Mouse (Mus musculus): ENCODE measurements at regions not wholly inside any gene's neighbourhood (a gene's known extent, or its start where the extent isn't known, plus 50 kb on each side); places are given as distances from the start of the nearest gene placed in this dataset.

- no peak for DNase-seq
Measured at GRCm38 (mm10) chr4:70844742-70845141, 309.9 kb upstream of the Megf9 start.

DNA sequence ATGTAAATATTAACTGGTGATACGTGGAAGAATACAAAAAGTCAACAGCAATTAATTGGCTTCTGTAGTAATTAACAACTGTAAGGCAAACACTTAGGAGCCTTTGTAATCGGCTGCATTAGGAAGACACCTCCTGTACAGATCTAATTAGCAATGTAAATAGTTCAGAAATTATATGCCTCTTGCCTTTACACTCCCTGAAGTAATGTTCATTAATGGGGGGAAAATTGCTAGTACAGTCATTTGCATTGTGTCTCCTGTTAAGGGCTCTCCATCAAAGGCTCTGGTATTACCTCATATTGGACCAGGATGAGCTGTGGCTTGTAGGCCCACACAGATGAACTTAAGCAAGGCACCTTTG is 276.1 kb upstream of the Megf9 start:
- DNase-seq, result no peak

GRCm38 (mm10) chr4:70810311-70810955 is 275.6 kb upstream of the Megf9 start:
- no peak for DNase-seq

DNA sequence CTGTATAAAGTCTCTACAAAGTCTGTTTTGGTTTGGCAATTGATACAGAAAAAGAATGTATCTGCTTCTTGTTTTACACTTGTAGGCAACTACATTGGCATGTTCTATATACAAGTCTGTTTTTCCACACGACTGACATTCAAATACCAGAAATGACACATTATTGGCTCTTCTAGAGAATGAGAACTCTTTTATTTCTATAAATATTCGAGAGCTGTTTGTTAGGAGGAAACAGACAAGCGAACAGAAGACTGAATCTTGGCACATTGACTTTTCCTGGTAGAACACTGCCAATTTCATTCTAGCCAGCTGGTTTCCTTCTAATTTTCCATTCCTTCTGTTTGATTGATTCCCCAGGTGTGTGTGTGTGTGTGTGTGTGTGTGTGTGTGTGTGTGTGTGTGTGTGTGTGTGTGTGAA is 270.1 kb upstream of the Megf9 start:
- DNase-seq, result no peak

GRCm38 (mm10) chr4:70798483-70798882 is 263.7 kb upstream of the Megf9 start:
- no peak for DNase-seq

- no peak for DNase-seq
Measured at GRCm38 (mm10) chr4:70797935-70798334, 263.1 kb upstream of the Megf9 start.

GRCm38 (mm10) chr4:70783487-70783886 is 248.7 kb upstream of the Megf9 start:
- no peak for DNase-seq

DNA sequence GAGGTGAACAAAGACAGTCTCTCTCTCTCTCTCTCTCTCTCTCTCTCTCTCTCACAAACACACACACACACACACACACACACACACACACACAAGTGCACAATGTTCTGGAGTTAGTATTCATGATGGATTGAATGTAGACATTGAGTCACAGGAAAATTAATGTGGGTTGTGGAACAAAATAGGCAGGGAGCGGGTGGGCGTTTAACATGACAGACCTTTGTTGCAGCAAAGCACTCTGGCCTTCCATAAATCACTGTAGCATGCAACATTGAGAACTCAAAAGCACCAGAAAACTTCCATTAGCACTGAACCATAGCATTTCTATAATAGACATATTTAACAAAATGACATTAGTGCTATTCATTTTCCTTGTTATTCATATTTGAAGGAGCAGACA is 246.8 kb upstream of the Megf9 start:
- no peak for DNase-seq

GRCm38 (mm10) chr4:70776273-70776672 is 241.5 kb upstream of the Megf9 start:
- no peak for DNase-seq

GRCm38 (mm10) chr4:70743425-70743824 is 208.6 kb upstream of the Megf9 start:
- no peak for DNase-seq

DNA sequence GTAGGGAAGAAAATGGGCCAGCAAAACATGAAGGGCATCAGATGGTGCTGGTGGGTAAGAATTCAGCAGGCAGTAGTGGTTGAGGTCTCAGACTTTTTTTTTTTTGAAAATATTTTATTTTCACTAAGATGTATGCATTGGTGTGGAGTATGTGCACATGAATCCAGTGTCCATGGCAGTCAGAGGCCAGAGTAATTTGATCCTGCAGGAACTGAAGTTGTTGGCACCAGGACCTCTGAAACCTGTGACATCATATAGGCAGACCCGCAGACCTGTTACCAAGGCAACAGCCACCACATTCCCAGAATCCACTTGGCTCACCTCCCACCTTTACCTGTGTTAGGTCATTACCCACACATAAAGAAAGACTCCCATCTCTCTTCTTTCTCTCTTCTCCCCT is 207.2 kb upstream of the Megf9 start:
- no peak for DNase-seq

GRCm38 (mm10) chr4:70741121-70741520 is 206.3 kb upstream of the Megf9 start:
- no peak for DNase-seq

- peak; percentile 24 to 55 for DNase-seq
Measured at GRCm38 (mm10) chr4:70709126-70709689, 174.4 kb upstream of the Megf9 start.

- no peak for DNase-seq
Measured at GRCm38 (mm10) chr4:70705128-70705752, 170.4 kb upstream of the Megf9 start.

GRCm38 (mm10) chr4:70700894-70701293 is 166.1 kb upstream of the Megf9 start:
- DNase-seq, result no peak

- DNase-seq, result peak in 1 of 2 experiments; percentile 1
Measured at GRCm38 (mm10) chr4:70664181-70664580, 129.4 kb upstream of the Megf9 start.

- DNase-seq, result peak; percentile 1 to 17
Measured at GRCm38 (mm10) chr4:70621431-70621837, 86.6 kb upstream of the Megf9 start.

GRCm38 (mm10) chr4:70619636-70620287 is 85.0 kb upstream of the Megf9 start:
- DNase-seq, result no peak

DNA sequence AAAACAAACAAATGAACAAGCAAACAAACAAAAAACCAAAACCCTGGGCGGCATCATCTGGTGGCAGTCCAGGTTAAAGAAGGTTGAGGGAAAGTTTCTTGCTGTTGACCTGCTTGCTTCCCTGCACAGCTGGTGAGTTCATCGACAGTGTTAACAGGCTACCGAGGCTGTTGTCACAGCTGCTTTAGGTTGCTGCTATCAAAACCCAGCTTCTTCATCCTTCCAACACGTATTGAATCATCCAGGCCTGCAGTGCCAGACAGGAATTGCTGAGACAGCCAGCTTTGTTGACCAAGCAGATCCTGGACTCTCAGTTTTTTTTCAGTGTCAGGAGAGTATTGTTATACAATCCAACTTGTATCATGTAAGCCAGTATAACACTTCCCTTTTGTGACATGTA is 81.0 kb upstream of the Megf9 start:
- no peak for DNase-seq

DNA sequence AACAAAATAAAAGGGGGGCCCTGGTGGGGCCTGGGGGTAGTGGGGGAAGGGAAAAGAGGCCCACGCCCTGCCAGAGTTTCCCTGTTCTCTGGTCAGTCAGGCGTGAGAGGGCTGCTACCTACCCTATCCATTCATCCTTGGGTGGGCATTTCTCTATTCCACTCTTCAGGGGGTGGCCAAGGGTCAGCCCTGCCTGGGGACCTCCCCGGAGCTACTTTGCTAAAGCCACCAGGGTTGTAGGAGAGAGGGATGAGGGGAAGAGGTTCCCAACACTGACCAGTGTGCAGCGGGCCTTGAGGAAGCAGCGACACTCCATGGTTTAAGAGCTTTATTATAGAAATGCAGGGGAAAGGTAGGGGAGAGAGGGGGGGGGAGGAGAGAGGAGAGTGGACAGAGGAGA is 79.6 kb upstream of the Megf9 start:
- no peak for DNase-seq

DNA sequence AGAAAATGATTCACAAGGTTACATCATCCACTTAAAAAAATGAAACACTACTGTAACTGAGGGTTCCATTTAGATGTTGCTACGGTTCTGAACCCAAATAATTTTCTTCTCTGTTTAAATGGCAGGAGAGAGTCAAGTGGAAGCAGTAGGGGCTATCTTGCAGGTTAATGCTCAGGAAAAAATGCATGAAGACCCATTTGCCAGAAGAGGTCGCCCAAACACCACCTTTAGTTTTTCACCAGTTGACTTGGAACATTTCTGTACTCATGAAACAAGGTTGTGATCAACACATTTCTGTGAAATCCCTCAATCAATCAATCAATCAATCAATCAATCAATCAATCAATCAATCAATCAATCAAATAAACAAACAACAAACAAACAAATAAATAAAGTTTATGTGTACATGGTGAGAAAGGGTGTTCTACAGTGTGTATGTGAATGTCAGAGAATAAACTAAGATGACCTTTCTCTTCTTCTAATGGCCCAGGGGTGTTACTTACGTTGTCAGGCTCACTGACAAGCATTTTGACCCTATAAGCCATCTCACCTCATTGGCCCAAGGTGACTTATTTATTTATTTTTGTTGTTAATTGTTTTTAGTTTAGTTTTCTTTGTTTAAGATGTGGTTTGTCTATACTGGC is 68.5 kb upstream of the Megf9 start:
- DNase-seq, result peak; percentile 9 to 58

- DNase-seq, result peak; percentile 13 to 26
Measured at GRCm38 (mm10) chr4:70601301-70601700, 66.5 kb upstream of the Megf9 start.

Measured in kidney, postnatal 36 days (tissue).